ENCODE assay signal across 10 mouse cellular contexts in genomic region chr3:88513546-88514115, GRCm38 (mm10). TPM values are rescaled to one million over a fixed set of nuclear protein-coding genes. Genes with fewer than 3 reads are reported as not detected.
DNase-seq lines count a peak whose midpoint lies in the region; ATAC-seq and TF ChIP-seq lines count a peak whose summit lies in the region.
"Had no signal": no experiment of that assay in that cellular context is flagged by ENCODE, and none has a peak within 500 bp of the region (broad histone marks: within the 10 kb centered on the region; RNA-seq: fewer than 3 reads in every experiment).

No protein-coding gene starts in this region.

- no peak for TF ChIP-seq CTCF in C2C12 (IDR thresholded peaks at IDR 0.05; ENCODE audit: control insufficient read depth, insufficient read depth, insufficient read length)

- peaks cover 25% of the 10 kb centered on the region for H3K79me2 ChIP-seq in C2C12 (ENCODE audit: control insufficient read depth, insufficient read depth)
- H3K79me2 ChIP-seq in macrophage (ENCODE audit: inconsistent target) = no peaks in the 10 kb centered on the region; the same call in 1 of the 2 replicates

- DNase-seq in layer of hippocampus, postnatal 10 days (ENCODE audit: low spot score in 2 of 2) = no peak
- no peak for DNase-seq in gastrocnemius, postnatal 25 days

- 79% methylated on average over 7 of the region's 7 CpGs for WGBS in heart, embryonic 15.5 days
- 81% methylated on average over 7 of the region's 7 CpGs for WGBS in heart, embryonic 11.5 days (ENCODE audit: insufficient replicate concordance)
- WGBS in embryonic facial prominence, embryonic 15.5 days = 46% methylated on average over 7 of the region's 7 CpGs
- 28% methylated on average over 6 of the region's 7 CpGs for WGBS in macrophage (ENCODE audit: missing documents)
- WGBS in forebrain, embryonic 16.5 days = 80% methylated on average over 7 of the region's 7 CpGs

- ATAC-seq in heart, embryonic 15.5 days (replicated peaks; ENCODE audit: insufficient number of reproducible peaks, insufficient read depth, low FRiP score, low read depth) = no peak
- ATAC-seq in heart, embryonic 11.5 days (replicated peaks; ENCODE audit: insufficient number of reproducible peaks, low FRiP score, low TSS enrichment) = no peak
- ATAC-seq in embryonic facial prominence, embryonic 15.5 days (ENCODE audit: insufficient number of reproducible peaks, low FRiP score, low TSS enrichment, low read depth) = no peak
- no peak for ATAC-seq in forebrain, embryonic 16.5 days

- H3K9me3 ChIP-seq in heart, embryonic 15.5 days (replicated peaks) = no peaks in the 10 kb centered on the region
- no peaks in the 10 kb centered on the region for H3K9me3 ChIP-seq in heart, embryonic 11.5 days (replicated peaks; ENCODE audit: control insufficient read depth, low read length)
- H3K9me3 ChIP-seq in embryonic facial prominence, embryonic 15.5 days (replicated peaks) = no peaks in the 10 kb centered on the region
- H3K9me3 ChIP-seq in forebrain, embryonic 16.5 days (ENCODE audit: control insufficient read depth, low read length) = no peaks in the 10 kb centered on the region

- H3K27ac ChIP-seq in heart, embryonic 15.5 days = 0 out of 2 replicates have a peak overlapping the region, but pooled peaks have one; percentile 12
- H3K27ac ChIP-seq in heart, embryonic 11.5 days (ENCODE audit: low read depth, low read length) = no peak overlapping the region
- peak overlapping the region; percentile 94 for H3K27ac ChIP-seq in embryonic facial prominence, embryonic 15.5 days (replicated peaks)
- peak overlapping the region; percentile 56 for H3K27ac ChIP-seq in macrophage
- H3K27ac ChIP-seq in forebrain, embryonic 16.5 days (ENCODE audit: low read length) = no peak overlapping the region
- H3K27ac ChIP-seq: layer of hippocampus, adult 2 months had no signal

- no peaks in the 10 kb centered on the region for H3K27me3 ChIP-seq in heart, embryonic 15.5 days
- no peaks in the 10 kb centered on the region for H3K27me3 ChIP-seq in heart, embryonic 11.5 days (ENCODE audit: control insufficient read depth, insufficient read depth, low read length)
- H3K27me3 ChIP-seq in C2C12 (ENCODE audit: control insufficient read depth, insufficient read depth, insufficient read length) = no peaks in the 10 kb centered on the region
- H3K27me3 ChIP-seq in embryonic facial prominence, embryonic 15.5 days = no peaks in the 10 kb centered on the region
- H3K27me3 ChIP-seq in forebrain, embryonic 16.5 days (replicated peaks; ENCODE audit: control insufficient read depth, insufficient read depth, low read length) = no peaks in the 10 kb centered on the region

- H3ac ChIP-seq in C2C12 (ENCODE audit: control insufficient read depth, insufficient read length, low read depth) = peak overlapping the region; percentile 62

- no peak overlapping the region for H3K4me3 ChIP-seq in heart, embryonic 15.5 days
- no peak overlapping the region for H3K4me3 ChIP-seq in heart, embryonic 11.5 days (ENCODE audit: low read depth, low read length)
- no peak overlapping the region for H3K4me3 ChIP-seq in C2C12 (ENCODE audit: insufficient read depth, poor library complexity, severe bottlenecking)
- no peak overlapping the region for H3K4me3 ChIP-seq in embryonic facial prominence, embryonic 15.5 days (replicated peaks)
- no peak overlapping the region for H3K4me3 ChIP-seq in macrophage (ENCODE audit: inconsistent target)
- no peak overlapping the region for H3K4me3 ChIP-seq in forebrain, embryonic 16.5 days (replicated peaks; ENCODE audit: low read length)
- H3K4me3 ChIP-seq: layer of hippocampus, adult 2 months had no signal

- H3K9ac ChIP-seq in heart, embryonic 15.5 days = no peak overlapping the region
- H3K9ac ChIP-seq in heart, embryonic 11.5 days (ENCODE audit: low read depth, low read length) = no peak overlapping the region
- no peak overlapping the region for H3K9ac ChIP-seq in embryonic facial prominence, embryonic 15.5 days
- no peak overlapping the region for H3K9ac ChIP-seq in forebrain, embryonic 16.5 days (replicated peaks; ENCODE audit: low read depth, low read length)

- H3K79me3 ChIP-seq in C2C12 (ENCODE audit: low read depth) = no peaks in the 10 kb centered on the region

- H3K36me3 ChIP-seq in heart, embryonic 15.5 days = no peaks in the 10 kb centered on the region
- H3K36me3 ChIP-seq in heart, embryonic 11.5 days (ENCODE audit: control insufficient read depth, insufficient read depth, low read length) = no peaks in the 10 kb centered on the region
- H3K36me3 ChIP-seq in C2C12 (ENCODE audit: control insufficient read depth, insufficient read depth) = no peaks in the 10 kb centered on the region
- H3K36me3 ChIP-seq in embryonic facial prominence, embryonic 15.5 days = no peaks in the 10 kb centered on the region
- no peaks in the 10 kb centered on the region for H3K36me3 ChIP-seq in macrophage (ENCODE audit: inconsistent target)
- H3K36me3 ChIP-seq in forebrain, embryonic 16.5 days (ENCODE audit: control insufficient read depth, insufficient read depth) = no peaks in the 10 kb centered on the region

- peaks cover 57% of the 10 kb centered on the region for H3K4me1 ChIP-seq in heart, embryonic 15.5 days (replicated peaks)
- H3K4me1 ChIP-seq in heart, embryonic 11.5 days (ENCODE audit: control insufficient read depth, insufficient read depth, low read length) = peaks cover 30% of the 10 kb centered on the region
- peaks cover 79% of the 10 kb centered on the region for H3K4me1 ChIP-seq in embryonic facial prominence, embryonic 15.5 days
- peaks cover 24% of the 10 kb centered on the region for H3K4me1 ChIP-seq in forebrain, embryonic 16.5 days (replicated peaks; ENCODE audit: control insufficient read depth, insufficient read depth, low read length)

- H3K4me2 ChIP-seq in heart, embryonic 15.5 days = no peak overlapping the region
- no peak overlapping the region for H3K4me2 ChIP-seq in heart, embryonic 11.5 days
- H3K4me2 ChIP-seq in embryonic facial prominence, embryonic 15.5 days (replicated peaks) = peak overlapping the region; percentile 42; the same call in 1 of the 2 replicates
- no peak overlapping the region for H3K4me2 ChIP-seq in forebrain, embryonic 16.5 days (ENCODE audit: low read length)

RNA-seq across cellular contexts. Expression of gene Lmna, which starts 3.9 kb away (rescaled TPM):
- polyA plus RNA-seq in heart, embryonic 15.5 days (2015; fragmentation: Nextera tagmentation; extraction: Ambion mirVana) = 110 and 131 TPM in 2 replicates
- polyA plus RNA-seq in heart, embryonic 11.5 days (2014; fragmentation: Nextera tagmentation; extraction: Ambion mirVana) = 78.2 and 82.0 TPM in 2 replicates
- polyA plus RNA-seq in C2C12 (2012; fragmentation: generic; extraction: Trizol) (1,441 TPM), macrophage (2018) (96.7 to 217 TPM (median 105 TPM) in 3 replicates)
- polyA plus RNA-seq in embryonic facial prominence, embryonic 15.5 days (2015; fragmentation: Nextera tagmentation; extraction: Ambion mirVana) = 625 and 678 TPM in 2 replicates
- total RNA-seq in macrophage (2018; cell fraction: chromatin; rRNA removed) = 100 to 1,000 TPM in 8 of 26 experiments, 10 to 100 TPM in 18; 18.3 to 483 (median 71.9) TPM
- total RNA-seq in macrophage (2018; cell fraction: cytosol; rRNA removed) = 100 to 1,000 TPM in 13 of 26 experiments, 10 to 100 TPM in 13; 61.7 to 262 (median 112) TPM
- 100 to 1,000 TPM in 11 of 26 experiments, 10 to 100 TPM in 15; 40.2 to 222 (median 79.2) TPM for total RNA-seq in macrophage (2018; cell fraction: nucleus; rRNA removed)
- 26.9 and 30.9 TPM in 2 replicates for polyA plus RNA-seq in forebrain, embryonic 16.5 days (2015; fragmentation: Nextera tagmentation; extraction: Ambion mirVana)
- total RNA-seq in layer of hippocampus, postnatal 10 days (2021) = 10 to 100 TPM; 46.2 to 50.5 TPM
- 100 to 1,000 TPM in 1 of 2 experiments, 10 to 100 TPM in 1; 99.2 to 106 TPM for total RNA-seq in gastrocnemius, postnatal 25 days (2021)

RNA-seq across cellular contexts. Expression of gene Mex3a, which starts 18.6 kb away (rescaled TPM):
- polyA plus RNA-seq in heart, embryonic 15.5 days (2015; fragmentation: Nextera tagmentation; extraction: Ambion mirVana) = 6.5 and 8.0 TPM in 2 replicates
- 16.5 and 16.9 TPM in 2 replicates for polyA plus RNA-seq in heart, embryonic 11.5 days (2014; fragmentation: Nextera tagmentation; extraction: Ambion mirVana)
- 14.9 TPM for polyA plus RNA-seq in C2C12 (2012; fragmentation: generic; extraction: Trizol)
- 22.5 and 22.8 TPM in 2 replicates for polyA plus RNA-seq in embryonic facial prominence, embryonic 15.5 days (2015; fragmentation: Nextera tagmentation; extraction: Ambion mirVana)
- total RNA-seq in macrophage (2018; cell fraction: chromatin; rRNA removed) = 1 to 10 TPM in 2 of 26 experiments, under 1 TPM in 17, not detected in 7; 0.11 to 1.7 (median 0.21) TPM
- under 1 TPM in 25 of 26 experiments, not detected in 1; 0.03 to 0.33 (median 0.06) TPM for total RNA-seq in macrophage (2018; cell fraction: cytosol; rRNA removed)
- 1 to 10 TPM in 2 of 26 experiments, under 1 TPM in 10, not detected in 14; 0.05 to 2.3 (median 0.19) TPM for total RNA-seq in macrophage (2018; cell fraction: nucleus; rRNA removed)
- 0.08 to 0.10 TPM (median 0.10 TPM) in 3 replicates for polyA plus RNA-seq in macrophage (2018)
- 46.1 and 47.8 TPM in 2 replicates for polyA plus RNA-seq in forebrain, embryonic 16.5 days (2015; fragmentation: Nextera tagmentation; extraction: Ambion mirVana)
- total RNA-seq in layer of hippocampus, postnatal 10 days (2021) = 10 to 100 TPM; 17.0 to 18.5 TPM
- under 1 TPM; 0.24 to 0.33 TPM for total RNA-seq in gastrocnemius, postnatal 25 days (2021)

RNA-seq across cellular contexts. Expression of gene Rab25, which starts 34.5 kb away (rescaled TPM):
- 0.92 and 4.0 TPM in 2 replicates for polyA plus RNA-seq in heart, embryonic 15.5 days (2015; fragmentation: Nextera tagmentation; extraction: Ambion mirVana)
- 0.21 TPM in 1 of 2 replicates, not detected in the other for polyA plus RNA-seq in heart, embryonic 11.5 days (2014; fragmentation: Nextera tagmentation; extraction: Ambion mirVana)
- 0.07 TPM for polyA plus RNA-seq in C2C12 (2012; fragmentation: generic; extraction: Trizol)
- polyA plus RNA-seq in embryonic facial prominence, embryonic 15.5 days (2015; fragmentation: Nextera tagmentation; extraction: Ambion mirVana) = 96.3 and 107 TPM in 2 replicates
- total RNA-seq in macrophage (2018; cell fraction: chromatin; rRNA removed) = 1 to 10 TPM in 8 of 26 experiments, not detected in 18; 1.2 to 4.1 (median 2.6) TPM
- not detected for total RNA-seq in macrophage (2018; cell fraction: cytosol; rRNA removed)
- 1 to 10 TPM in 2 of 26 experiments, under 1 TPM in 2, not detected in 22; 0.72 to 2.6 (median 0.99) TPM for total RNA-seq in macrophage (2018; cell fraction: nucleus; rRNA removed)
- polyA plus RNA-seq in macrophage (2018) = not detected in 3 replicates
- not detected in 2 replicates for polyA plus RNA-seq in forebrain, embryonic 16.5 days (2015; fragmentation: Nextera tagmentation; extraction: Ambion mirVana)
- total RNA-seq in layer of hippocampus, postnatal 10 days (2021) = not detected
- not detected for total RNA-seq in gastrocnemius, postnatal 25 days (2021)
- total RNA-seq: heart, postnatal 10 days; layer of hippocampus, adult 2 months had no signal

RNA-seq across cellular contexts. Expression of gene Lamtor2, which starts 39.2 kb away (rescaled TPM):
- polyA plus RNA-seq in heart, embryonic 15.5 days (2015; fragmentation: Nextera tagmentation; extraction: Ambion mirVana) = 119 and 144 TPM in 2 replicates
- 86.9 and 110 TPM in 2 replicates for polyA plus RNA-seq in heart, embryonic 11.5 days (2014; fragmentation: Nextera tagmentation; extraction: Ambion mirVana)
- polyA plus RNA-seq in C2C12 (2012; fragmentation: generic; extraction: Trizol) = 136 TPM
- polyA plus RNA-seq in embryonic facial prominence, embryonic 15.5 days (2015; fragmentation: Nextera tagmentation; extraction: Ambion mirVana) = 183 and 199 TPM in 2 replicates
- 10 to 100 TPM in 7 of 26 experiments, 1 to 10 TPM in 16, not detected in 3; 1.9 to 25.1 (median 4.5) TPM for total RNA-seq in macrophage (2018; cell fraction: chromatin; rRNA removed)
- 100 to 1,000 TPM in 22 of 26 experiments, 10 to 100 TPM in 4; 84.4 to 168 (median 109) TPM for total RNA-seq in macrophage (2018; cell fraction: cytosol; rRNA removed)
- total RNA-seq in macrophage (2018; cell fraction: nucleus; rRNA removed) = 10 to 100 TPM in 24 of 26 experiments, 1 to 10 TPM in 2; 7.2 to 35.9 (median 19.1) TPM
- 164 to 206 TPM (median 186 TPM) in 3 replicates for polyA plus RNA-seq in macrophage (2018)
- polyA plus RNA-seq in forebrain, embryonic 16.5 days (2015; fragmentation: Nextera tagmentation; extraction: Ambion mirVana) = 149 and 193 TPM in 2 replicates
- 100 to 1,000 TPM; 117 to 126 TPM for total RNA-seq in layer of hippocampus, postnatal 10 days (2021)
- 10 to 100 TPM; 76.1 to 81.1 TPM for total RNA-seq in gastrocnemius, postnatal 25 days (2021)

RNA-seq across cellular contexts. Expression of gene Ubqln4, which starts 39.9 kb away (rescaled TPM):
- 30.0 and 34.9 TPM in 2 replicates for polyA plus RNA-seq in heart, embryonic 15.5 days (2015; fragmentation: Nextera tagmentation; extraction: Ambion mirVana)
- polyA plus RNA-seq in heart, embryonic 11.5 days (2014; fragmentation: Nextera tagmentation; extraction: Ambion mirVana) = 48.8 and 49.5 TPM in 2 replicates
- polyA plus RNA-seq in C2C12 (2012; fragmentation: generic; extraction: Trizol) (55.9 TPM), macrophage (2018) (26.3 to 31.7 TPM (median 26.5 TPM) in 3 replicates)
- 44.4 and 47.6 TPM in 2 replicates for polyA plus RNA-seq in embryonic facial prominence, embryonic 15.5 days (2015; fragmentation: Nextera tagmentation; extraction: Ambion mirVana)
- 10 to 100 TPM; 13.2 to 83.4 (median 37.9) TPM for total RNA-seq in macrophage (2018; cell fraction: chromatin; rRNA removed)
- 10 to 100 TPM; 19.8 to 27.6 (median 24.4) TPM for total RNA-seq in macrophage (2018; cell fraction: cytosol; rRNA removed)
- total RNA-seq in macrophage (2018; cell fraction: nucleus; rRNA removed) = 10 to 100 TPM; 15.2 to 81.8 (median 29.2) TPM
- polyA plus RNA-seq in forebrain, embryonic 16.5 days (2015; fragmentation: Nextera tagmentation; extraction: Ambion mirVana) = 43.5 and 46.0 TPM in 2 replicates
- total RNA-seq in layer of hippocampus, postnatal 10 days (2021) = 10 to 100 TPM; 79.9 to 81.8 TPM
- total RNA-seq in gastrocnemius, postnatal 25 days (2021) = 10 to 100 TPM; 59.6 to 67.2 TPM

Comparison
In these comparisons a context has a peak if more than half of its experiments do, and no peak if none do; other contexts are left out.
1. H3K27ac ChIP-seq: peak in heart, embryonic 15.5 days (single experiment), embryonic facial prominence, embryonic 15.5 days (single experiment) and macrophage (single experiment); none in heart, embryonic 11.5 days (single experiment) and forebrain, embryonic 16.5 days (single experiment).
2. RNA of gene Rab25, which starts 34.5 kb away (polyA plus RNA-seq): 96.3 to 107 TPM in embryonic facial prominence, embryonic 15.5 days; 0.92 to 4.0 TPM in heart, embryonic 15.5 days, not detected in forebrain, embryonic 16.5 days, 0.21 TPM in heart, embryonic 11.5 days, 0.07 TPM in C2C12 (single experiment) and not detected in macrophage; every median in the first group is over 10 times any median in the second.